8 mouse cellular contexts compared by ENCODE assay signal in genomic region chr11:106271131-106271793, GRCm38 (mm10). TPM values are rescaled to one million over a fixed set of nuclear protein-coding genes. Genes with fewer than 3 reads are reported as not detected.
DNase-seq lines count a peak whose midpoint lies in the region; ATAC-seq lines count a peak whose summit lies in the region.
"Had no signal": no experiment of that assay in that cellular context is flagged by ENCODE, and none has a peak within 500 bp of the region (broad histone marks: within the 10 kb centered on the region; RNA-seq: fewer than 3 reads in every experiment).

No protein-coding gene starts in this region.

- peak; percentile 37 to 55 for DNase-seq in cerebellum, postnatal 36 days
- peak; percentile 27 for DNase-seq in midbrain, embryonic 10.5 days (ENCODE audit: low spot score)
- no peak for DNase-seq in thymus, postnatal 0 days (ENCODE audit: low spot score)
- no peak for DNase-seq in frontal cortex, postnatal 14 days (ENCODE audit: low spot score in 2 of 2)

- H3K4me2 ChIP-seq in hindbrain, embryonic 12.5 days (replicated peaks), result peak overlapping the region; percentile 77

- peaks cover 72% of the 10 kb centered on the region for H3K4me1 ChIP-seq in megakaryocyte, embryonic 14.5 days
- peaks cover 46% of the 10 kb centered on the region for H3K4me1 ChIP-seq in hindbrain, embryonic 12.5 days
- H3K4me1 ChIP-seq in midbrain, embryonic 10.5 days, result peaks cover 64% of the 10 kb centered on the region

- H3K27me3 ChIP-seq in megakaryocyte, embryonic 14.5 days (replicated peaks), result no peaks in the 10 kb centered on the region
- no peaks in the 10 kb centered on the region for H3K27me3 ChIP-seq in hindbrain, embryonic 12.5 days
- 0 out of 2 replicates have a peak, but pooled peaks cover 6% of the 10 kb centered on the region for H3K27me3 ChIP-seq in midbrain, embryonic 10.5 days (ENCODE audit: low read depth, poor library complexity, severe bottlenecking)

- no peak for ATAC-seq in megakaryocyte, adult 5-6 weeks (ENCODE audit: poor library complexity, severe bottlenecking)
- no peak for ATAC-seq in hindbrain, embryonic 12.5 days (ENCODE audit: low FRiP score)

- H3K9me3 ChIP-seq in megakaryocyte, embryonic 14.5 days, result no peaks in the 10 kb centered on the region
- H3K9me3 ChIP-seq in hindbrain, embryonic 12.5 days (replicated peaks), result no peaks in the 10 kb centered on the region
- H3K9me3 ChIP-seq in midbrain, embryonic 10.5 days (replicated peaks), result no peaks in the 10 kb centered on the region; the same call in 1 of the 2 replicates

- peaks cover 32% of the 10 kb centered on the region for H3K36me3 ChIP-seq in megakaryocyte, embryonic 14.5 days (replicated peaks; ENCODE audit: low read length)
- H3K36me3 ChIP-seq in hindbrain, embryonic 12.5 days, result peaks cover 13% of the 10 kb centered on the region
- peaks cover 29% of the 10 kb centered on the region for H3K36me3 ChIP-seq in midbrain, embryonic 10.5 days

- WGBS in hindbrain, embryonic 12.5 days, result 43% methylated on average over 5 of the region's 5 CpGs
- WGBS in midbrain, embryonic 10.5 days, result 58% methylated on average over 5 of the region's 5 CpGs

- H3K4me3 ChIP-seq in megakaryocyte, embryonic 14.5 days (replicated peaks), result peak overlapping the region; percentile 96
- H3K4me3 ChIP-seq in hindbrain, embryonic 12.5 days, result peak overlapping the region; percentile 99
- peak overlapping the region; percentile 99 for H3K4me3 ChIP-seq in midbrain, embryonic 10.5 days

- peak overlapping the region; percentile 52 for H3K27ac ChIP-seq in hindbrain, embryonic 12.5 days
- H3K27ac ChIP-seq in midbrain, embryonic 10.5 days (replicated peaks), result peak overlapping the region; percentile 96

- peak overlapping the region; percentile 99 for H3K9ac ChIP-seq in hindbrain, embryonic 12.5 days

RNA-seq across cellular contexts. Expression of gene Smarcd2, which starts 1.5 kb away (rescaled TPM):
- 51.3 and 84.6 TPM in 2 replicates for polyA plus RNA-seq in megakaryocyte, embryonic 14.5 days (2012; ENCODE audit: insufficient read depth, low replicate concordance)
- 56.0 and 66.2 TPM in 2 replicates for total RNA-seq in megakaryocyte, adult 5-6 weeks (2015)
- total RNA-seq in megakaryocyte, adult 5-6 weeks (2017), result 253 and 270 TPM in 2 replicates
- 35.1 and 35.9 TPM in 2 replicates for polyA plus RNA-seq in hindbrain, embryonic 12.5 days (2016; fragmentation: Nextera tagmentation; extraction: Ambion mirVana)
- polyA plus RNA-seq in midbrain, embryonic 10.5 days (2016; fragmentation: Nextera tagmentation; extraction: Ambion mirVana), result 19.3 and 20.0 TPM in 2 replicates
- 139 and 157 TPM in 2 replicates for polyA plus RNA-seq in thymus, postnatal 0 days (2015; fragmentation: Nextera tagmentation; extraction: Ambion mirVana)

RNA-seq across cellular contexts. Expression of gene Tcam1, which starts 5.2 kb away (rescaled TPM):
- polyA plus RNA-seq in megakaryocyte, embryonic 14.5 days (2012; ENCODE audit: insufficient read depth, low replicate concordance), result not detected in 2 replicates
- total RNA-seq in megakaryocyte, adult 5-6 weeks (2015), result 0.09 and 0.14 TPM in 2 replicates
- 0.04 and 0.08 TPM in 2 replicates for total RNA-seq in megakaryocyte, adult 5-6 weeks (2017)
- polyA plus RNA-seq in hindbrain, embryonic 12.5 days (2016; fragmentation: Nextera tagmentation; extraction: Ambion mirVana), result 0.15 and 0.29 TPM in 2 replicates
- polyA plus RNA-seq in midbrain, embryonic 10.5 days (2016; fragmentation: Nextera tagmentation; extraction: Ambion mirVana), result 0.06 and 0.15 TPM in 2 replicates
- 0.40 and 0.54 TPM in 2 replicates for polyA plus RNA-seq in thymus, postnatal 0 days (2015; fragmentation: Nextera tagmentation; extraction: Ambion mirVana)

RNA-seq across cellular contexts. Expression of gene Psmc5, which starts 15.3 kb away (rescaled TPM):
- 1.8 and 34.7 TPM in 2 replicates for polyA plus RNA-seq in megakaryocyte, embryonic 14.5 days (2012; ENCODE audit: insufficient read depth, low replicate concordance)
- total RNA-seq in megakaryocyte, adult 5-6 weeks (2015), result 34.4 and 41.0 TPM in 2 replicates
- 52.7 and 63.9 TPM in 2 replicates for total RNA-seq in megakaryocyte, adult 5-6 weeks (2017)
- polyA plus RNA-seq in hindbrain, embryonic 12.5 days (2016; fragmentation: Nextera tagmentation; extraction: Ambion mirVana), result 314 and 337 TPM in 2 replicates
- polyA plus RNA-seq in midbrain, embryonic 10.5 days (2016; fragmentation: Nextera tagmentation; extraction: Ambion mirVana), result 408 and 433 TPM in 2 replicates
- polyA plus RNA-seq in thymus, postnatal 0 days (2015; fragmentation: Nextera tagmentation; extraction: Ambion mirVana), result 260 and 266 TPM in 2 replicates

RNA-seq across cellular contexts. Expression of gene Ftsj3, which starts 15.4 kb away (rescaled TPM):
- polyA plus RNA-seq in megakaryocyte, embryonic 14.5 days (2012; ENCODE audit: insufficient read depth, low replicate concordance), result 6.7 TPM in 1 of 2 replicates, not detected in the other
- 13.0 and 14.0 TPM in 2 replicates for total RNA-seq in megakaryocyte, adult 5-6 weeks (2015)
- 46.6 and 59.1 TPM in 2 replicates for total RNA-seq in megakaryocyte, adult 5-6 weeks (2017)
- 52.5 and 53.4 TPM in 2 replicates for polyA plus RNA-seq in hindbrain, embryonic 12.5 days (2016; fragmentation: Nextera tagmentation; extraction: Ambion mirVana)
- 78.1 and 83.8 TPM in 2 replicates for polyA plus RNA-seq in midbrain, embryonic 10.5 days (2016; fragmentation: Nextera tagmentation; extraction: Ambion mirVana)
- polyA plus RNA-seq in thymus, postnatal 0 days (2015; fragmentation: Nextera tagmentation; extraction: Ambion mirVana), result 58.3 and 60.5 TPM in 2 replicates

RNA-seq across cellular contexts. Expression of gene Gh, which starts 30.4 kb away (rescaled TPM):
- not detected in 2 replicates for polyA plus RNA-seq in megakaryocyte, embryonic 14.5 days (2012; ENCODE audit: insufficient read depth, low replicate concordance)
- not detected in 2 replicates for total RNA-seq in megakaryocyte, adult 5-6 weeks (2015)
- not detected in 2 replicates for total RNA-seq in megakaryocyte, adult 5-6 weeks (2017)
- not detected in 2 replicates for polyA plus RNA-seq in hindbrain, embryonic 12.5 days (2016; fragmentation: Nextera tagmentation; extraction: Ambion mirVana)
- polyA plus RNA-seq in midbrain, embryonic 10.5 days (2016; fragmentation: Nextera tagmentation; extraction: Ambion mirVana), result not detected in 2 replicates
- 0.38 and 0.75 TPM in 2 replicates for polyA plus RNA-seq in thymus, postnatal 0 days (2015; fragmentation: Nextera tagmentation; extraction: Ambion mirVana)
- polyA plus RNA-seq: gonadal fat pad, adult 2 months had no signal

Comparison
In these comparisons a context has a peak if more than half of its experiments do, and no peak if none do; other contexts are left out.
1. DNase-seq: peak in cerebellum, postnatal 36 days (2 of 2) and midbrain, embryonic 10.5 days (single experiment); none in thymus, postnatal 0 days (single experiment) and frontal cortex, postnatal 14 days (0 of 2).
2. Peak in every context shown above with its lines, with median percentiles within 50 percentile points of each other: H3K4me3 ChIP-seq.